Mouse (Mus musculus): ENCODE results near the gene Fgr. TPM values are rescaled to one million over a fixed set of nuclear protein-coding genes. Genes with fewer than 3 reads are reported as not detected.
A peak's percentile ranks its signal among the peaks of the same experiment; 100 is the strongest.
"Not testable (repeated sequence)": the region's sequence is repeated elsewhere in the genome, so short reads cannot be mapped to it uniquely, and the experiment has no call there.

Gene Fgr
- total RNA-seq (2017), result 5.2 and 8.8 TPM in 2 replicates

- peak; percentile 18 to 52; a peak in 1 of 4 replicates for ATAC-seq (replicated peaks in 1 of 2; ENCODE audit: insufficient read depth in 1 of 2, low FRiP score in 2 of 2, low TSS enrichment in 1 of 2, low read depth in 1 of 2, poor library complexity in 2 of 2, severe bottlenecking in 2 of 2)
Measured at GRCm38 (mm10) chr4:132973814-132974398, at the start of gene Fgr. Gene Fgr, plus strand, starts transcription at chr4:132974095.

- ATAC-seq (replicated peaks in 1 of 2; ENCODE audit: insufficient read depth in 1 of 2, low FRiP score in 2 of 2, low TSS enrichment in 1 of 2, low read depth in 1 of 2, poor library complexity in 2 of 2, severe bottlenecking in 2 of 2), result not testable (repeated sequence)
Measured at GRCm38 (mm10) chr4:132926520-132926919, 47.4 kb upstream of the Fgr start.

GRCm38 (mm10) chr4:132930784-132931183 is 43.1 kb upstream of the Fgr start:
- ATAC-seq (replicated peaks in 1 of 2; ENCODE audit: insufficient read depth in 1 of 2, low FRiP score in 2 of 2, low TSS enrichment in 1 of 2, low read depth in 1 of 2, poor library complexity in 2 of 2, severe bottlenecking in 2 of 2), result peak; percentile 62 to 74

- no peak for ATAC-seq (replicated peaks in 1 of 2; ENCODE audit: insufficient read depth in 1 of 2, low FRiP score in 2 of 2, low TSS enrichment in 1 of 2, low read depth in 1 of 2, poor library complexity in 2 of 2, severe bottlenecking in 2 of 2)
Measured at GRCm38 (mm10) chr4:132932752-132933404, 41.0 kb upstream of the Fgr start.

- ATAC-seq (replicated peaks in 1 of 2; ENCODE audit: insufficient read depth in 1 of 2, low FRiP score in 2 of 2, low TSS enrichment in 1 of 2, low read depth in 1 of 2, poor library complexity in 2 of 2, severe bottlenecking in 2 of 2), result no peak
Measured at GRCm38 (mm10) chr4:132934639-132935038, 39.3 kb upstream of the Fgr start.

GRCm38 (mm10) chr4:132938181-132938941 is 35.5 kb upstream of the Fgr start:
- no peak for ATAC-seq (replicated peaks in 1 of 2; ENCODE audit: insufficient read depth in 1 of 2, low FRiP score in 2 of 2, low TSS enrichment in 1 of 2, low read depth in 1 of 2, poor library complexity in 2 of 2, severe bottlenecking in 2 of 2)

GRCm38 (mm10) chr4:132939421-132940127 is 34.3 kb upstream of the Fgr start:
- ATAC-seq (replicated peaks in 1 of 2; ENCODE audit: insufficient read depth in 1 of 2, low FRiP score in 2 of 2, low TSS enrichment in 1 of 2, low read depth in 1 of 2, poor library complexity in 2 of 2, severe bottlenecking in 2 of 2), result peak; percentile 58

- no peak for ATAC-seq (replicated peaks in 1 of 2; ENCODE audit: insufficient read depth in 1 of 2, low FRiP score in 2 of 2, low TSS enrichment in 1 of 2, low read depth in 1 of 2, poor library complexity in 2 of 2, severe bottlenecking in 2 of 2)
Measured at GRCm38 (mm10) chr4:132941012-132941729, 32.7 kb upstream of the Fgr start.

GRCm38 (mm10) chr4:132943088-132943487 is 30.8 kb upstream of the Fgr start:
- ATAC-seq (replicated peaks in 1 of 2; ENCODE audit: insufficient read depth in 1 of 2, low FRiP score in 2 of 2, low TSS enrichment in 1 of 2, low read depth in 1 of 2, poor library complexity in 2 of 2, severe bottlenecking in 2 of 2), result no peak

- ATAC-seq (replicated peaks in 1 of 2; ENCODE audit: insufficient read depth in 1 of 2, low FRiP score in 2 of 2, low TSS enrichment in 1 of 2, low read depth in 1 of 2, poor library complexity in 2 of 2, severe bottlenecking in 2 of 2), result no peak
Measured at GRCm38 (mm10) chr4:132944106-132944505, 29.8 kb upstream of the Fgr start.

GRCm38 (mm10) chr4:132944776-132945175 is 29.1 kb upstream of the Fgr start:
- no peak for ATAC-seq (replicated peaks in 1 of 2; ENCODE audit: insufficient read depth in 1 of 2, low FRiP score in 2 of 2, low TSS enrichment in 1 of 2, low read depth in 1 of 2, poor library complexity in 2 of 2, severe bottlenecking in 2 of 2)

GRCm38 (mm10) chr4:132945261-132946046 is 28.4 kb upstream of the Fgr start:
- peak; percentile 84 to 91 for ATAC-seq (replicated peaks in 1 of 2; ENCODE audit: insufficient read depth in 1 of 2, low FRiP score in 2 of 2, low TSS enrichment in 1 of 2, low read depth in 1 of 2, poor library complexity in 2 of 2, severe bottlenecking in 2 of 2)

GRCm38 (mm10) chr4:132946047-132947001 is 27.6 kb upstream of the Fgr start:
- ATAC-seq (replicated peaks in 1 of 2; ENCODE audit: insufficient read depth in 1 of 2, low FRiP score in 2 of 2, low TSS enrichment in 1 of 2, low read depth in 1 of 2, poor library complexity in 2 of 2, severe bottlenecking in 2 of 2), result peak; percentile 38 to 54; a peak in 3 of 4 replicates

GRCm38 (mm10) chr4:132949882-132950532 is 23.9 kb upstream of the Fgr start:
- ATAC-seq (replicated peaks in 1 of 2; ENCODE audit: insufficient read depth in 1 of 2, low FRiP score in 2 of 2, low TSS enrichment in 1 of 2, low read depth in 1 of 2, poor library complexity in 2 of 2, severe bottlenecking in 2 of 2), result no peak

- peak in 1 of 2 experiments; percentile 9; a peak in 1 of 4 replicates for ATAC-seq (replicated peaks in 1 of 2; ENCODE audit: insufficient read depth in 1 of 2, low FRiP score in 2 of 2, low TSS enrichment in 1 of 2, low read depth in 1 of 2, poor library complexity in 2 of 2, severe bottlenecking in 2 of 2)
Measured at GRCm38 (mm10) chr4:132950999-132951398, 22.9 kb upstream of the Fgr start.

Data from hematopoietic stem cell, adult 5-6 weeks (primary cell).